Comparison of ENCODE assay signal across 8 mouse cellular contexts in the genomic region with DNA sequence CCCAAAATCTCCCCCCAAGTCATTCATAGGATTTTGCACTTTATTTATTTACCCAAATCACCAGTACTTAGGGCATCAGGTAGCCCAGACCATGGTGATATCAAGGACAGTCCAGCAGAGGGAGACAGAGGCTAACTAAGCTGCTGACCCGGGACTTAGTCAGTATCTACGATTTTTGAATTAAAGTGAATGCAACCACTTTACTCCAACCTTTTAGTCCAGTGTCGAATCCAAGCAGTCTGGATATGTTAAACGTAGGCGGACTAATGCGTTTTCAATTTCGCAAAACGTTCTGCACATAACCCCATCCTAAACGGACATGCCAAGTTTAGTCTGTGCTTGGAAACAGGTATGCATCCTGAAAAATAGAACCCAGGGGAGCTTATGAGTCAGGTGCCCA. TPM values are rescaled to one million over a fixed set of nuclear protein-coding genes. Genes with fewer than 3 reads are reported as not detected.
DNase-seq lines count a peak whose midpoint lies in the region; ATAC-seq lines count a peak whose summit lies in the region.

No protein-coding gene starts in this region.

- H3K27me3 ChIP-seq in hindbrain, embryonic 16.5 days (replicated peaks; ENCODE audit: control insufficient read depth, insufficient read depth, low read length): no peaks in the 10 kb centered on the region
- no peaks in the 10 kb centered on the region for H3K27me3 ChIP-seq in splenic B cell, adult 2 months (ENCODE audit: control insufficient read depth, insufficient read depth, low read length, poor library complexity, severe bottlenecking)

- H3K4me2 ChIP-seq in hindbrain, embryonic 16.5 days (ENCODE audit: low read length): peak overlapping the region; percentile 90

- H3K9me3 ChIP-seq in hindbrain, embryonic 16.5 days (ENCODE audit: control insufficient read depth, low read length): no peaks in the 10 kb centered on the region

- no peak for ATAC-seq in hindbrain, embryonic 16.5 days

- DNase-seq in urinary bladder, adult 18-20 months (ENCODE audit: low spot score in 2 of 2): peak; percentile 27 to 28
- no peak for DNase-seq in urinary bladder, adult 2 months (ENCODE audit: low spot score)
- DNase-seq in cerebellum, postnatal 25 days: peak; percentile 69 to 80
- peak; percentile 54 to 73 for DNase-seq in frontal cortex, postnatal 36 days (ENCODE audit: low spot score in 2 of 2)
- peak; percentile 53 to 54 for DNase-seq in layer of hippocampus, postnatal 36 days
- peak; percentile 80 for DNase-seq in mesoderm, embryonic 11.5 days (ENCODE audit: low read depth, low spot score)
- peak; percentile 11 for DNase-seq in splenic B cell, adult 2 months (ENCODE audit: low read depth, low spot score)

- H3K4me3 ChIP-seq in hindbrain, embryonic 16.5 days (ENCODE audit: low read length): no peak overlapping the region

- 5% methylated on average over 9 of the region's 9 CpGs for WGBS in hindbrain, embryonic 16.5 days

- H3K36me3 ChIP-seq in hindbrain, embryonic 16.5 days (ENCODE audit: control insufficient read depth, insufficient read depth, low read length): no peaks in the 10 kb centered on the region
- H3K36me3 ChIP-seq in splenic B cell, adult 2 months (ENCODE audit: control insufficient read depth, insufficient read depth, low read length, poor library complexity, severe bottlenecking): no peaks in the 10 kb centered on the region

- no peak overlapping the region for H3K27ac ChIP-seq in hindbrain, embryonic 16.5 days (ENCODE audit: low read depth, low read length)

- H3K9ac ChIP-seq in hindbrain, embryonic 16.5 days (ENCODE audit: low read depth, low read length): no peak overlapping the region

- peaks cover 14% of the 10 kb centered on the region for H3K4me1 ChIP-seq in hindbrain, embryonic 16.5 days (ENCODE audit: control insufficient read depth, insufficient read depth, low read depth, low read length)

RNA-seq across cellular contexts. Expression of a gene that starts 0.6 kb away (rescaled TPM):
- not detected in 2 replicates for polyA plus RNA-seq in urinary bladder, adult 2 months (2012; rRNA removed)
- polyA plus RNA-seq in hindbrain, embryonic 16.5 days (2015; fragmentation: Nextera tagmentation; extraction: Ambion mirVana): 0.34 and 0.39 TPM in 2 replicates
- total RNA-seq in layer of hippocampus, postnatal 36 days (2021): 1 to 10 TPM; 5.5 to 8.1 TPM
